Mouse (Mus musculus): Measurements from ENCODE around the gene 4930590J08Rik.

Gene 4930590J08Rik

GRCm38 (mm10) chr6:91963429-91963828 is 60.8 kb downstream of the 4930590J08Rik start:
- DNase-seq (ENCODE audit: low spot score in 2 of 2) = no peak

- DNase-seq (ENCODE audit: low spot score in 2 of 2) = no peak
Observed at GRCm38 (mm10) chr6:91965060-91965459, 62.5 kb downstream of the 4930590J08Rik start.

GRCm38 (mm10) chr6:91966006-91966405 is 63.4 kb downstream of the 4930590J08Rik start:
- no peak for DNase-seq (ENCODE audit: low spot score in 2 of 2)

GRCm38 (mm10) chr6:91972201-91972646 is 69.6 kb downstream of the 4930590J08Rik start:
- DNase-seq (ENCODE audit: low spot score in 2 of 2) = no peak

- DNase-seq (ENCODE audit: low spot score in 2 of 2) = no peak
Observed at GRCm38 (mm10) chr6:91973972-91974371, 71.4 kb downstream of the 4930590J08Rik start.

- DNase-seq (ENCODE audit: low spot score in 2 of 2) = no peak
Observed at GRCm38 (mm10) chr6:91978371-91979300, 76.0 kb downstream of the 4930590J08Rik start, which contains the start of gene Fgd5. TSS of gene Fgd5 (plus strand) at chr6:91978878.

GRCm38 (mm10) chr6:91979301-91979996 is 76.8 kb downstream of the 4930590J08Rik start:
- DNase-seq (ENCODE audit: low spot score in 2 of 2) = no peak

GRCm38 (mm10) chr6:91980011-91980410 is 77.4 kb downstream of the 4930590J08Rik start:
- no peak for DNase-seq (ENCODE audit: low spot score in 2 of 2)

- no peak for DNase-seq (ENCODE audit: low spot score in 2 of 2)
Observed at GRCm38 (mm10) chr6:91990101-91990500, 87.5 kb downstream of the 4930590J08Rik start.

- DNase-seq (ENCODE audit: low spot score in 2 of 2) = no peak
Observed at GRCm38 (mm10) chr6:91992823-91993222, 90.2 kb downstream of the 4930590J08Rik start.

- no peak for DNase-seq (ENCODE audit: low spot score in 2 of 2)
Observed at GRCm38 (mm10) chr6:91993795-91994505, 91.3 kb downstream of the 4930590J08Rik start.

GRCm38 (mm10) chr6:91996072-91996471 is 93.5 kb downstream of the 4930590J08Rik start:
- DNase-seq (ENCODE audit: low spot score in 2 of 2) = no peak

Data from right cerebral cortex, postnatal 36 days (tissue).